In the genomic region with DNA sequence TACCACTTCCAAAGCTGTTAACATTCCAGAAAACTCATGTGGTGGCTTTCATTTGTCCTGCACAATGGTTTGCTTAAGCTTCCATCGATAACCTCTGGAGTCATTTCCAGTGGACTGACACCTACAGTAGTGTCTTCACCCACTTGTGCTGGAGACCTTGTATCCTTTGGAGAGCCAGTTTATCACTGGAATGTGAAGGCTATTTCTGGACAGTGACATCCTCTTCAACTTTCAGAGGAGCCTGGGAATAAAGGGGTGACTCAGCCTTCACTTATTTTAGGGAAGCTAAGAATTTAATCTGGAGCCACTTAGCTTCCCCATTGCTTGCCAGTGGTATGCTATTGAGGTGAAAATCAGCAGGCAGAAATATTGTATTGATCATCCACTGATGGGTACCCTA, we compare ENCODE assay signal across 30 mouse cellular contexts. TPM values are rescaled to one million over a fixed set of nuclear protein-coding genes. Genes with fewer than 3 reads are reported as not detected.
DNase-seq lines count a peak whose midpoint lies in the region; ATAC-seq and TF ChIP-seq lines count a peak whose summit lies in the region.
"Had no signal": no experiment of that assay in that cellular context is flagged by ENCODE, and none has a peak within 500 bp of the region (broad histone marks: within the 10 kb centered on the region; RNA-seq: fewer than 3 reads in every experiment).

No protein-coding gene starts in this region.

- ATAC-seq in heart, embryonic 12.5 days (ENCODE audit: insufficient number of reproducible peaks, low FRiP score): peak; percentile 49; the same call in 1 of the 2 replicates
- peak; percentile 79 for ATAC-seq in heart, postnatal 0 days (ENCODE audit: insufficient read depth, low read depth)
- ATAC-seq: forebrain, embryonic 16.5 days; hindbrain, embryonic 16.5 days; midbrain, embryonic 16.5 days had no signal

- WGBS in heart, adult 2 months: 56% methylated on average over 1 of the region's 1 CpGs
- 47% methylated on average over 1 of the region's 1 CpGs for WGBS in heart, embryonic 12.5 days
- WGBS in heart, postnatal 0 days: 20% methylated on average over 1 of the region's 1 CpGs
- 81% methylated on average over 1 of the region's 1 CpGs for WGBS in lung, adult 2 months

- no peak overlapping the region for H3K9ac ChIP-seq in heart, adult 2 months (ENCODE audit: low read depth, low read length)
- H3K9ac ChIP-seq in heart, embryonic 12.5 days: no peak overlapping the region
- H3K9ac ChIP-seq in heart, postnatal 0 days (replicated peaks; ENCODE audit: low read depth, low read length): no peak overlapping the region
- H3K9ac ChIP-seq: embryonic facial prominence, embryonic 13.5 days; limb, embryonic 15.5 days; liver, embryonic 14.5 days; lung, embryonic 15.5 days; neural tube, embryonic 12.5 days had no signal

- H3K27me3 ChIP-seq in heart, adult 2 months (ENCODE audit: control insufficient read depth, insufficient read depth, low read length): no peaks in the 10 kb centered on the region
- no peaks in the 10 kb centered on the region for H3K27me3 ChIP-seq in heart, embryonic 12.5 days (replicated peaks)
- H3K27me3 ChIP-seq in heart, postnatal 0 days (ENCODE audit: control insufficient read depth, insufficient read depth, low read length): no peaks in the 10 kb centered on the region
- H3K27me3 ChIP-seq: embryonic facial prominence, embryonic 13.5 days; limb, embryonic 15.5 days; lung, embryonic 15.5 days; neural tube, embryonic 12.5 days had no signal

- no peak for TF ChIP-seq CTCF in heart, adult 2 months (IDR thresholded peaks at IDR 0.05)
- no peak for TF ChIP-seq CTCF in heart, postnatal 0 days (IDR thresholded peaks at IDR 0.05; ENCODE audit: low read depth)
- no peak for TF ChIP-seq CTCF in lung, adult 2 months (IDR thresholded peaks at IDR 0.05; ENCODE audit: insufficient read depth, low read length)

- DNase-seq in heart, adult 2 months: no peak
- no peak for DNase-seq in heart, postnatal 14 days
- peak; percentile 68 for DNase-seq in Muller cell, postnatal 12 days (ENCODE audit: inconsistent ontology term)
- DNase-seq in heart, postnatal 0 days (ENCODE audit: low spot score): peak; percentile 90
- no peak for DNase-seq in lung, adult 2 months
- DNase-seq in adrenal gland, postnatal 14 days: no peak
- DNase-seq in kidney, postnatal 25 days: no peak
- DNase-seq: adrenal gland, postnatal 10 days; B cell, adult 2 months; cerebellum, adult 11-12 months; cerebellum, adult 9-11 months; kidney, adult 2 months; layer of hippocampus, adult 9-11 months; lung, postnatal 36 days; right cerebral cortex, postnatal 4 days; thymus, postnatal 4 days had no signal

- H3K9me3 ChIP-seq in heart, embryonic 12.5 days (replicated peaks): no peaks in the 10 kb centered on the region
- no peaks in the 10 kb centered on the region for H3K9me3 ChIP-seq in heart, postnatal 0 days (replicated peaks; ENCODE audit: control insufficient read depth, low read length)
- H3K9me3 ChIP-seq: embryonic facial prominence, embryonic 13.5 days; limb, embryonic 10.5 days; limb, embryonic 15.5 days; lung, embryonic 15.5 days; neural tube, embryonic 12.5 days had no signal

- TF ChIP-seq EP300 in heart, adult 2 months (IDR thresholded peaks at IDR 0.05; ENCODE audit: insufficient read depth, low read depth, low read length): no peak
- TF ChIP-seq EP300 in heart, postnatal 0 days (IDR thresholded peaks at IDR 0.05; ENCODE audit: low read depth): peak; percentile 76

- H3K27ac ChIP-seq in heart, adult 2 months: peak overlapping the region; percentile 66
- H3K27ac ChIP-seq in heart, embryonic 12.5 days (ENCODE audit: poor library complexity, severe bottlenecking): peak overlapping the region; percentile 88
- peak overlapping the region; percentile 89 for H3K27ac ChIP-seq in heart, postnatal 0 days (ENCODE audit: low read depth)
- H3K27ac ChIP-seq: embryonic facial prominence, embryonic 13.5 days; kidney, postnatal 0 days; limb, embryonic 10.5 days; limb, embryonic 15.5 days; liver, embryonic 14.5 days; lung, embryonic 15.5 days; neural tube, embryonic 12.5 days had no signal

- peaks cover 22% of the 10 kb centered on the region for H3K4me1 ChIP-seq in heart, adult 2 months (ENCODE audit: control insufficient read depth, insufficient read depth, low read length)
- peaks cover 81% of the 10 kb centered on the region for H3K4me1 ChIP-seq in heart, embryonic 12.5 days (replicated peaks)
- H3K4me1 ChIP-seq in heart, postnatal 0 days (ENCODE audit: control insufficient read depth, insufficient read depth): peaks cover 74% of the 10 kb centered on the region
- H3K4me1 ChIP-seq in lung, adult 2 months (ENCODE audit: control insufficient read depth, insufficient read depth, low read length): no peaks in the 10 kb centered on the region; the same call in 1 of the 2 replicates
- H3K4me1 ChIP-seq: embryonic facial prominence, embryonic 13.5 days; limb, embryonic 15.5 days; neural tube, embryonic 12.5 days had no signal

- peaks cover 8% of the 10 kb centered on the region for H3K36me3 ChIP-seq in heart, adult 2 months (ENCODE audit: control insufficient read depth, insufficient read depth, low read length)
- peaks cover 4% of the 10 kb centered on the region for H3K36me3 ChIP-seq in heart, embryonic 12.5 days
- no peaks in the 10 kb centered on the region for H3K36me3 ChIP-seq in heart, postnatal 0 days (replicated peaks; ENCODE audit: control insufficient read depth, insufficient read depth, low read length)
- H3K36me3 ChIP-seq: embryonic facial prominence, embryonic 13.5 days; limb, embryonic 10.5 days; limb, embryonic 15.5 days; lung, embryonic 15.5 days; neural tube, embryonic 12.5 days had no signal

- peak overlapping the region; percentile 31; the same call in 1 of the 2 replicates for H3K4me2 ChIP-seq in heart, embryonic 12.5 days
- no peak overlapping the region for H3K4me2 ChIP-seq in heart, postnatal 0 days (ENCODE audit: low read depth, low read length)
- H3K4me2 ChIP-seq: embryonic facial prominence, embryonic 13.5 days; limb, embryonic 15.5 days; lung, embryonic 15.5 days; midbrain, embryonic 11.5 days; neural tube, embryonic 12.5 days had no signal

- intact Hi-C loops in heart, adult 2 months (cut with DNase I): no loop called here
- intact Hi-C loops in heart, postnatal 14 days (cut with DNase I): no loop called here

- no peak overlapping the region for H3K4me3 ChIP-seq in heart, adult 2 months
- H3K4me3 ChIP-seq in heart, embryonic 12.5 days: no peak overlapping the region
- H3K4me3 ChIP-seq in heart, postnatal 0 days (ENCODE audit: low read depth, low read length): no peak overlapping the region
- H3K4me3 ChIP-seq in lung, adult 2 months (replicated peaks; ENCODE audit: extremely low read depth, low read depth, low read length): no peak overlapping the region
- H3K4me3 ChIP-seq: embryonic facial prominence, embryonic 13.5 days; erythroblast, embryonic 14.5 days; limb, embryonic 10.5 days; limb, embryonic 15.5 days; lung, embryonic 15.5 days; neural tube, embryonic 12.5 days had no signal

- TF ChIP-seq POLR2A in heart, adult 2 months (IDR thresholded peaks at IDR 0.05; ENCODE audit: insufficient read depth, low read depth, low read length): no peak
- no peak for TF ChIP-seq POLR2A in lung, adult 2 months (IDR thresholded peaks at IDR 0.05; ENCODE audit: borderline replicate concordance, extremely low read depth, low read depth, low read length)

- peaks cover 1% of the 10 kb centered on the region; the same call in 1 of the 2 replicates for H3K79me2 ChIP-seq in heart, adult 2 months (replicated peaks; ENCODE audit: control insufficient read depth, insufficient read depth, low read length)

RNA-seq across cellular contexts. Expression of a gene that starts 20.4 kb away (rescaled TPM):
- total RNA-seq in heart, adult 2 months (2021): 10 to 100 TPM; 33.7 to 35.2 TPM
- polyA plus RNA-seq in heart, adult 2 months (2012; rRNA removed): 3.3 and 7.6 TPM in 2 replicates
- total RNA-seq in heart, postnatal 14 days (2021): 10 to 100 TPM; 40.0 to 46.5 TPM
- polyA plus RNA-seq in heart, embryonic 12.5 days (2016; fragmentation: Nextera tagmentation; extraction: Ambion mirVana): 72.9 and 74.5 TPM in 2 replicates
- 21.1 and 26.8 TPM in 2 replicates for total RNA-seq in heart, postnatal 0 days (2014; rRNA removed; ENCODE audit: low replicate concordance)
- polyA plus RNA-seq in heart, postnatal 0 days (2015; fragmentation: Nextera tagmentation; extraction: Ambion mirVana): 33.8 and 43.7 TPM in 2 replicates
- polyA plus RNA-seq in lung, adult 2 months (2012; rRNA removed): 1.6 and 2.7 TPM in 2 replicates
- 38.0 and 45.8 TPM in 2 replicates for total RNA-seq in adrenal gland, postnatal 14 days (2021)
- total RNA-seq: megakaryocyte, adult 5-6 weeks had no signal
- polyA plus RNA-seq: erythroblast, embryonic 14.5 days had no signal

Comparison
In these comparisons a context has a peak if more than half of its experiments do, and no peak if none do; other contexts are left out.
1. DNase-seq: peak in Muller cell, postnatal 12 days (single experiment) and heart, postnatal 0 days (single experiment); none in heart, adult 2 months (0 of 2), heart, postnatal 14 days (0 of 2), lung, adult 2 months (single experiment), adrenal gland, postnatal 14 days (single experiment) and kidney, postnatal 25 days (0 of 2).
2. Peak in every context shown above with its lines, with median percentiles within 50 percentile points of each other: H3K27ac ChIP-seq.